Mouse (Mus musculus) kidney, embryonic 15.5 days (tissue): ENCODE measurements around the gene Olfr1013. TPM values are rescaled to one million over a fixed set of nuclear protein-coding genes. Genes with fewer than 3 reads are reported as not detected.

Source experiments
- ATAC-seq: fragments of 200-750 bp; cut with Nextera tagmentation; replicated peaks from 2 replicates; pipeline ENCODE4 v1.8.0; 2017; ENCODE audit warnings: moderate TSS enrichment; ENCODE audit not compliant: low FRiP score
- H3K27ac ChIP-seq: fragments of 300-500 bp; sonication (generic); 2 replicates; pipeline ENCODE4 v1.5.1; 2015; ENCODE audit warnings: mild to moderate bottlenecking, inconsistent platforms
- H3K27me3 ChIP-seq: fragments of 300-500 bp; sonication (generic); 2 replicates; pipeline ENCODE4 v1.6.1; 2015; ENCODE audit warnings: inconsistent platforms
- H3K36me3 ChIP-seq: fragments of 300-500 bp; sonication (generic); 2 replicates; pipeline ENCODE4 v1.6.1; 2015; ENCODE audit warnings: inconsistent platforms
- H3K4me1 ChIP-seq: fragments of 300-500 bp; sonication (generic); 2 replicates; pipeline ENCODE4 v1.6.1; 2015; ENCODE audit warnings: inconsistent platforms
- H3K4me2 ChIP-seq: fragments of 300-500 bp; sonication (generic); 2 replicates; pipeline ENCODE4 v1.6.1; 2015; ENCODE audit warnings: moderate library complexity, mild to moderate bottlenecking, inconsistent platforms
- H3K4me3 ChIP-seq: fragments of 300-500 bp; sonication (generic); replicated peaks from 2 replicates; pipeline ENCODE4 v1.5.1; 2015; ENCODE audit warnings: mild to moderate bottlenecking, inconsistent platforms
- H3K9ac ChIP-seq: fragments of 300-500 bp; sonication (generic); 2 replicates; pipeline ENCODE4 v1.6.1; 2015; ENCODE audit warnings: mild to moderate bottlenecking, inconsistent platforms
- H3K9me3 ChIP-seq: fragments of 300-500 bp; sonication (generic); replicated peaks from 2 replicates; pipeline ENCODE4 v1.6.1; 2016; ENCODE audit warnings: inconsistent platforms
- WGBS: fragments of 180-500 bp; shearing (Covaris S2); methylation state at CpG from one replicate; pipeline ENCODE4 v1.1.7; 2015; ENCODE audit warnings: mixed read lengths; 5-methylcytosine and 5-hydroxymethylcytosine counted together
- polyA plus RNA-seq: library from polyadenylated mRNA; unstranded; fragments of >200 nt; fragmentation: Nextera tagmentation; extraction: Ambion mirVana; gene quantifications from 2 replicates; pipeline ENCODE4 v1.2.1, GENCODE M21; 2015

Gene Olfr1013
- polyA plus RNA-seq, result not detected in 2 replicates

DNA sequence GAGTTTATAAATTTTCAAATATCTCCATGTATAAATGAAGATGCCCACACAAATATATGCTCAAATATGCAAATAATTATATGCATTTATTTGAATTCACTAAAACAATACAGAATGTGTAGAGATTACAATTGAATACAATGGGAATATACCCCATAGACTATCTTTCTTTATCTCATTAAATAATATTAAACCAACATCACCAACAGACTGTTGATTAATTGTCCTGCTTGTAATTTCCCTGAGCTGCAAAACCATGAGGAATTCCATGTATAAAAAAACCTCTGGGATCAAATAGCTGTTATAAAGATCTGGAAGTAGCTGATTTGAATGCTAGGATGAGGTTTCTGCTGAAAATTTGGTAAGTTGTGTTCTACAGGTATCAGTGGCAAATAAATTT, at the start of gene Olfr1013:
TSS of gene Olfr1013 (plus strand) at position 301 of the 400 bp plus-strand sequence.
- Histone ChIP-seq H3K36me3 (no peaks in the 10 kb centered on the region), H3K27me3 (no peaks in the 10 kb centered on the region), H3K4me1 (no peaks in the 10 kb centered on the region), H3K9ac (no peak within 1 kb of the TSS), H3K4me2 (no peak within 1 kb of the TSS), H3K9me3 (no peaks in the 10 kb centered on the region), H3K27ac (no peak within 1 kb of the TSS), H3K4me3 (no peak within 1 kb of the TSS)
- ATAC-seq, result no peak

DNA sequence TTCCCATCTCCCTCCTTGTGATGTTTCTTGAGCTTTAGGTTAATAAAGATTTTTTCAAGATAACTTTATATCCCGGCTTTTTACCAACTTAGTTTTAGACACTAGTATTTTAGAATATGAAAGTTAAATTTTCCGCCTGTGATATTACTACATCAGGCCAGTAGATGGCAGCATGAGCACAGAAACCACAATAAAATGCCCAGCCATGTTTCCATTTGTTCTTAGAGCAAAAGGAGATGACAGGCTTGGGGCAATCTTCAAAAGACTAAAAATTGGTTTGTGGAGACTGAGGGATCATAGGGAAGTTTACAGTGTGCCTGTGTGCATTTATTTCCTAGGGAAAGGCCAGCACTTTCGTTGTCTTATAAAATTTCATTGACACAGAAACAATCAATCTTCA, 41.1 kb upstream of the Olfr1013 start:
- ATAC-seq, result no peak
- 16% methylated on average over 3 of the region's 3 CpGs for WGBS

DNA sequence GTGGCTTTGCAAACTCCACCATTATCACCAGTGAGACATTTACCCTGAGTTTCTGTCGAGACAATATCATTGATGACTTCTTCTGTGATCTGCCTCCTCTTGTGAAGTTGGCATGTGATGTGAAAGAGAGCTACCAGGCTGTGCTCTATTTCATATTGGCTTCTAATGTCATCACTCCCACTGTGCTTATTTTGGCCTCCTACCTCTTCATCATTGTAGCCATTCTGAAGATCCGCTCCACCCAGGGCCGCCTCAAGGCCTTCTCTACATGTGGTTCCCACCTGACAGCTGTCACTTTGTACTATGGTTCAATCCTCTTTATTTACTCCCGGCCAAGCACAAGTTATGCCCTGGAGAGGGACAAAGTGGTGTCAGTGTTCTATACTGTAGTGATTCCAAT, 13.1 kb upstream of the Olfr1013 start:
- Histone ChIP-seq H3K9ac (no peak overlapping the region), H3K4me2 (no peak overlapping the region), H3K27ac (no peak overlapping the region), H3K9me3 (no peaks in the 10 kb centered on the region), H3K4me3 (no peak overlapping the region), H3K27me3 (no peaks in the 10 kb centered on the region), H3K4me1 (no peaks in the 10 kb centered on the region), H3K36me3 (no peaks in the 10 kb centered on the region)
- WGBS, result 81% methylated on average over 4 of the region's 4 CpGs
- no peak for ATAC-seq

More for the DNA sequence above, 41.1 kb upstream of the Olfr1013 start:
- H3K4me2 ChIP-seq, result no peak overlapping the region
- H3K4me1 ChIP-seq, result no peaks in the 10 kb centered on the region
- H3K27ac ChIP-seq, result no peak overlapping the region
- no peaks in the 10 kb centered on the region for H3K9me3 ChIP-seq
- H3K9ac ChIP-seq, result no peak overlapping the region
- no peaks in the 10 kb centered on the region for H3K36me3 ChIP-seq
- H3K4me3 ChIP-seq, result no peak overlapping the region
- H3K27me3 ChIP-seq, result no peaks in the 10 kb centered on the region

- no peak within 1 kb of the TSS for H3K9ac ChIP-seq
- H3K27ac ChIP-seq, result no peak within 1 kb of the TSS
- WGBS, result 59% methylated on average over 1 of the region's 1 CpGs
- H3K4me1 ChIP-seq, result no peaks in the 10 kb centered on the region
- no peaks in the 10 kb centered on the region for H3K9me3 ChIP-seq
- H3K27me3 ChIP-seq, result no peaks in the 10 kb centered on the region
- H3K4me3 ChIP-seq, result no peak within 1 kb of the TSS
- ATAC-seq, result no peak
- H3K36me3 ChIP-seq, result no peaks in the 10 kb centered on the region
- H3K4me2 ChIP-seq, result no peak within 1 kb of the TSS
Observed at GRCm38 (mm10) chr2:85762666-85763065, 4.2 kb upstream of the Olfr1013 start, which contains the start of gene Olfr1012. Gene Olfr1012 (minus strand): TSS chr2:85762766.

- no peak for ATAC-seq
- Histone ChIP-seq H3K9ac (no peak within 1 kb of the TSS), H3K36me3 (no peaks in the 10 kb centered on the region)
Observed at GRCm38 (mm10) chr2:85772413-85772812, 5.5 kb downstream of the Olfr1013 start, which contains the start of gene Olfr1014. Gene Olfr1014 (plus strand): TSS chr2:85772713.

GRCm38 (mm10) chr2:85781717-85782116, 14.8 kb downstream of the Olfr1013 start, which contains the start of gene Olfr1015:
Gene Olfr1015 (plus strand): TSS chr2:85782017.
- Histone ChIP-seq H3K27me3 (no peaks in the 10 kb centered on the region), H3K4me3 (no peak within 1 kb of the TSS), H3K4me1 (no peaks in the 10 kb centered on the region), H3K27ac (no peak within 1 kb of the TSS), H3K4me2 (no peak within 1 kb of the TSS), H3K9me3 (no peaks in the 10 kb centered on the region), H3K9ac (no peak within 1 kb of the TSS), H3K36me3 (no peaks in the 10 kb centered on the region)
- no peak for ATAC-seq

More at GRCm38 (mm10) chr2:85772413-85772812, 5.5 kb downstream of the Olfr1013 start, which contains the start of gene Olfr1014:
- H3K4me1 ChIP-seq, result no peaks in the 10 kb centered on the region
- H3K9me3 ChIP-seq, result no peaks in the 10 kb centered on the region
- no peak within 1 kb of the TSS for H3K4me2 ChIP-seq
- no peaks in the 10 kb centered on the region for H3K27me3 ChIP-seq
- no peak within 1 kb of the TSS for H3K4me3 ChIP-seq
- no peak within 1 kb of the TSS for H3K27ac ChIP-seq

DNA sequence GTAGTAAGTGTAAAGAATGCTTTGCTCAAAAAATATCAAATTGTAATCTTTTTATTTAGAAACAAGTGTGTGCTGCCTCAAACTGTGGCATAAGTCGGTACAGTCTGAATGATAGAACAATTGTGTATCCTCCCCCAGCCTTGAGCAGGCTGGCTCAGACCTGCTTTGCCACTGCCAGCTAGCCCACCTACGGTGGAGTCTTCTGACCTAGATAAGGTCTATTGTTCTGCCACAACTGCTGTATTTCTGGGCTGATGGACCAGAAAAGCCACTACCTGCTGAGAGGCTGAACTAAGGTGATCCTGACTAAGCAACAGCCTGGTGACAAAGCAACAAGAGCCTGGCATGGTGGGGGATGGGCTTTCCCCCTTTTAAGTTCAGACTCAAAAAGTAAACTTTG, 25.4 kb downstream of the Olfr1013 start:
- no peak overlapping the region for H3K4me2 ChIP-seq
- H3K4me1 ChIP-seq, result no peaks in the 10 kb centered on the region
- no peaks in the 10 kb centered on the region for H3K9me3 ChIP-seq
- WGBS, result 64% methylated on average over 2 of the region's 2 CpGs
- H3K27me3 ChIP-seq, result no peaks in the 10 kb centered on the region
- H3K36me3 ChIP-seq, result no peaks in the 10 kb centered on the region
- no peak for ATAC-seq
- no peak overlapping the region for H3K9ac ChIP-seq
- no peak overlapping the region for H3K27ac ChIP-seq
- H3K4me3 ChIP-seq, result no peak overlapping the region

DNA sequence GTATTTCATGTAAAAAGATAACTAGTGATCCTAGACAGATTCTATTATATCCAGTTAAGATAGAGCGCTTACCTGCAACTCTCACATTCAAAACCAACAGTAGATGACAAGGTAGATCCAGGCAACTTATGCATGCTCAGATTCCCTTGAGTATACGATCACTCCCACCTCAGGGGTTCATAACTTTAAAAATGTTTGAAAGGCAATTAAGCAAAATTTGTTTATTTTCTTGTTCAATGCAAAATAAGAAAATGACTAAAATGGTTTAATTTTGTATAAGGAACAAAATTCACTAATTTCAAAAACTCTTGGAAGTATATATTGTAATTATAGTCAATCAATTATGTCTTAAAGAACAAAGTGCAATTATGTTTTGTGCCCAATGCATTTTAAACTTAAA, 35.5 kb downstream of the Olfr1013 start, which contains the start of gene Olfr1016:
TSS of gene Olfr1016 (minus strand) at position 101 of the 400 bp plus-strand sequence.
- Histone ChIP-seq H3K4me2 (no peak within 1 kb of the TSS), H3K27ac (no peak within 1 kb of the TSS), H3K27me3 (no peaks in the 10 kb centered on the region), H3K9me3 (no peaks in the 10 kb centered on the region), H3K36me3 (no peaks in the 10 kb centered on the region), H3K4me3 (no peak within 1 kb of the TSS), H3K4me1 (no peaks in the 10 kb centered on the region), H3K9ac (no peak within 1 kb of the TSS)
- no peak for ATAC-seq
- WGBS, result 92% methylated on average over 2 of the region's 2 CpGs

DNA sequence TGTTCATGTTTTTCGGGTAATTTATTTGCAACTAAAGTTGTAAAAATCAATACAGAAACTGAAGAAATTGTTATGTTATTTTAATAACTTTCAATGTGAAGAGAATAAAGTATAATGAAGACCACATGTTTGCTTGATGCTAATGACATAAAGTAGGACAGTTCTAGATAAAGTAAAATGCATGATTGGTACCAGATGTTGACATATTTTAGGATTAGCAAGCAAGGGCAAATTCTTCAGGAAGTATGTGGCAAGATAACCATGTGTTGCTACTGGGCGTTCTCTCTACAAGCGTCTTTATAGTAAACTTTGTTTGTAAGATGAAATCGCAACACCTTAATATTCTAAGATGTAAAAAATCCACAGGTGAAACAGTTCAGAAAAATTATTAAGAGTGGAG, 37.6 kb downstream of the Olfr1013 start:
- 82% methylated on average over 4 of the region's 4 CpGs for WGBS
- no peaks in the 10 kb centered on the region for H3K9me3 ChIP-seq
- H3K27ac ChIP-seq, result no peak overlapping the region
- H3K9ac ChIP-seq, result no peak overlapping the region
- H3K4me2 ChIP-seq, result no peak overlapping the region
- no peaks in the 10 kb centered on the region for H3K4me1 ChIP-seq
- no peaks in the 10 kb centered on the region for H3K36me3 ChIP-seq
- no peaks in the 10 kb centered on the region for H3K27me3 ChIP-seq
- no peak for ATAC-seq
- H3K4me3 ChIP-seq, result no peak overlapping the region

GRCm38 (mm10) chr2:85818179-85818578, 51.3 kb downstream of the Olfr1013 start, which contains the start of gene Olfr1018:
Gene Olfr1018 (plus strand): TSS chr2:85818479.
- ATAC-seq, result no peak
- no peaks in the 10 kb centered on the region for H3K9me3 ChIP-seq
- no peaks in the 10 kb centered on the region for H3K27me3 ChIP-seq
- H3K4me1 ChIP-seq, result no peaks in the 10 kb centered on the region
- no peak within 1 kb of the TSS for H3K9ac ChIP-seq
- H3K4me2 ChIP-seq, result no peak within 1 kb of the TSS
- H3K27ac ChIP-seq, result no peak within 1 kb of the TSS
- no peak within 1 kb of the TSS for H3K4me3 ChIP-seq
- no peaks in the 10 kb centered on the region for H3K36me3 ChIP-seq

Other genes with a start within 250 kb of the Olfr1013 start
- gene 4833423E24Rik, start 248.1 kb upstream of the Olfr1013 start, polyA plus RNA-seq, result 0.15 TPM in 1 of 2 replicates, not detected in the other
- gene Olfr996, start 187.9 kb upstream of the Olfr1013 start, polyA plus RNA-seq, result not detected in 2 replicates
- gene Olfr998, start 178.2 kb upstream of the Olfr1013 start, polyA plus RNA-seq, result not detected in 2 replicates
- gene Olfr1000, start 155.2 kb upstream of the Olfr1013 start, polyA plus RNA-seq, result not detected in 2 replicates
- gene Olfr1002, start 116.4 kb upstream of the Olfr1013 start, polyA plus RNA-seq, result not detected in 2 replicates
- not detected in 2 replicates for gene Olfr154, start 102.6 kb upstream of the Olfr1013 start, polyA plus RNA-seq
- not detected in 2 replicates for gene Olfr1006, start 88.3 kb upstream of the Olfr1013 start, polyA plus RNA-seq
- gene Olfr1008, start 77.7 kb upstream of the Olfr1013 start, polyA plus RNA-seq, result not detected in 2 replicates
- not detected in 2 replicates for gene Olfr1009, start 51.7 kb upstream of the Olfr1013 start, polyA plus RNA-seq
- gene Olfr1012, start 4.3 kb upstream of the Olfr1013 start, polyA plus RNA-seq, result not detected in 2 replicates
- not detected in 2 replicates for gene Olfr1014, start 5.6 kb downstream of the Olfr1013 start, polyA plus RNA-seq
- not detected in 2 replicates for gene Olfr1015, start 14.9 kb downstream of the Olfr1013 start, polyA plus RNA-seq
- not detected in 2 replicates for gene Olfr1016, start 35.4 kb downstream of the Olfr1013 start, polyA plus RNA-seq
- gene Olfr1018, start 51.4 kb downstream of the Olfr1013 start, polyA plus RNA-seq, result not detected in 2 replicates
- not detected in 2 replicates for gene Olfr1019, start 78.4 kb downstream of the Olfr1013 start, polyA plus RNA-seq
- gene Olfr1020, start 79.9 kb downstream of the Olfr1013 start, polyA plus RNA-seq, result not detected in 2 replicates
- gene Olfr1022, start 101.5 kb downstream of the Olfr1013 start, polyA plus RNA-seq, result not detected in 2 replicates
- gene Olfr1023, start 118.5 kb downstream of the Olfr1013 start, polyA plus RNA-seq, result not detected in 2 replicates
- not detected in 2 replicates for gene Olfr1024, start 138.0 kb downstream of the Olfr1013 start, polyA plus RNA-seq
- not detected in 2 replicates for gene Olfr1025-ps1, start 148.1 kb downstream of the Olfr1013 start, polyA plus RNA-seq
- not detected in 2 replicates for gene Olfr1026, start 154.5 kb downstream of the Olfr1013 start, polyA plus RNA-seq
- gene Olfr1028, start 183.3 kb downstream of the Olfr1013 start, polyA plus RNA-seq, result not detected in 2 replicates
- not detected in 2 replicates for gene Olfr1029, start 206.8 kb downstream of the Olfr1013 start, polyA plus RNA-seq
- gene Olfr1030, start 212.2 kb downstream of the Olfr1013 start, polyA plus RNA-seq, result not detected in 2 replicates
- gene Olfr1031, start 223.2 kb downstream of the Olfr1013 start, polyA plus RNA-seq, result not detected in 2 replicates
- not detected in 2 replicates for gene Olfr1032, start 238.4 kb downstream of the Olfr1013 start, polyA plus RNA-seq